Mouse (Mus musculus) hindbrain, embryonic 13.5 days (tissue): ENCODE results near the gene Fstl4. TPM values are rescaled to one million over a fixed set of nuclear protein-coding genes. Genes with fewer than 3 reads are reported as not detected.

ENCODE experiments used
- ATAC-seq: fragments of 200-750 bp; cut with Nextera tagmentation; 2 replicates; pipeline ENCODE4 v1.8.0; 2017; ENCODE audit warnings: moderate TSS enrichment; ENCODE audit not compliant: low FRiP score
- H3K27ac ChIP-seq: fragments of 300-500 bp; sonication (generic); 2 replicates; pipeline ENCODE4 v1.5.1; 2015; ENCODE audit warnings: inconsistent platforms, mild to moderate bottlenecking, moderate library complexity
- H3K27me3 ChIP-seq: fragments of 300-500 bp; sonication (generic); 2 replicates; pipeline ENCODE4 v1.6.1; 2015; ENCODE audit warnings: mild to moderate bottlenecking, inconsistent platforms
- H3K36me3 ChIP-seq: fragments of 300-500 bp; sonication (generic); 2 replicates; pipeline ENCODE4 v1.6.1; 2015; ENCODE audit warnings: mild to moderate bottlenecking, inconsistent platforms
- H3K4me1 ChIP-seq: fragments of 300-500 bp; sonication (generic); replicated peaks from 2 replicates; pipeline ENCODE4 v1.6.1; 2015; ENCODE audit warnings: inconsistent platforms
- H3K4me2 ChIP-seq: fragments of 300-500 bp; sonication (generic); 2 replicates; pipeline ENCODE4 v1.6.1; 2015; ENCODE audit warnings: inconsistent platforms, mild to moderate bottlenecking, moderate library complexity
- H3K4me3 ChIP-seq: fragments of 300-500 bp; sonication (generic); 2 replicates; pipeline ENCODE4 v1.5.1; 2015; ENCODE audit warnings: mild to moderate bottlenecking, inconsistent platforms
- H3K9ac ChIP-seq: fragments of 300-500 bp; sonication (generic); 2 replicates; pipeline ENCODE4 v1.6.1; 2015; ENCODE audit warnings: mild to moderate bottlenecking, inconsistent platforms
- H3K9me3 ChIP-seq: fragments of 300-500 bp; sonication (generic); 2 replicates; pipeline ENCODE4 v1.6.1; 2016; ENCODE audit warnings: inconsistent platforms
- WGBS: fragments of 180-500 bp; shearing (Covaris S2); methylation state at CpG from one replicate; pipeline ENCODE4 v1.1.7; 2015; 5-methylcytosine and 5-hydroxymethylcytosine counted together
- polyA plus RNA-seq: library from polyadenylated mRNA; unstranded; fragments of >200 nt; fragmentation: Nextera tagmentation; extraction: Ambion mirVana; gene quantifications from 2 replicates; pipeline ENCODE4 v1.2.1, GENCODE M21; 2015

Fstl4 gene
- polyA plus RNA-seq, 1 experiment from 2014 or later: 9.4 TPM

- no peaks in the 10 kb centered on the region for H3K9me3 ChIP-seq
- H3K4me2 ChIP-seq: no peak overlapping the region
- 73% methylated on average over 7 of the region's 7 CpGs for WGBS
- no peak overlapping the region for H3K4me3 ChIP-seq
- no peaks in the 10 kb centered on the region for H3K36me3 ChIP-seq
- peaks cover 4% of the 10 kb centered on the region; the same call in 1 of the 2 replicates for H3K4me1 ChIP-seq
- H3K27ac ChIP-seq: no peak overlapping the region
- H3K27me3 ChIP-seq: no peaks in the 10 kb centered on the region
- ATAC-seq: no peak
- no peak overlapping the region for H3K9ac ChIP-seq
These were observed 245.2 kb downstream of the Fstl4 start for GRCm38 (mm10) chr11:53009597-53009996.

DNA sequence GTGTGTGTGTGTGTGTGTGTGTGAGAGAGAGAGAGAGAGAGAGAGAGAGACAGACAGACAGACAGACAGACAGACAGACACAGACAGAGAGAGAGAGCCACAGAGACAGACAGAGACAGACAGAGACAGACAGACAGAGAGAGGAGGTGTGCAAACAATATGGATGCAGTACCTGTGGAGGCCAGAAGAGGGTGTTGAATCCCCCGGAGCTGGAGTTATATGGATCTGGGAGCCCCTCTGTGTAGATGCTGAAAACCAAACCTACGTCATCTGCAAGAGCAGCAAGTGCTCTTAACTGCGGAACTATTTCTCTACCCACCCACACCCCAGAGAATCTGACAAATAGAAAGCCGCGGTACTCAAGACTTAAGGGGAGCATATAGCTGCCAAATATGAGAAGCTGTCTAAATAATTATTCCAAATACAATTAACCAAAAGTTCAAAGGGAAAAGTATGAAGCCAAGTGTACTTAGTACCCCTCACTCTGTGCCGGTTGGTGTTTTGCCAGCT is 247.6 kb downstream of the Fstl4 start:
- ATAC-seq: no peak
- H3K4me2 ChIP-seq: no peak overlapping the region

GRCm38 (mm10) chr11:53013906-53014305 is 249.5 kb downstream of the Fstl4 start:
- Histone ChIP-seq H3K36me3 (no peaks in the 10 kb centered on the region), H3K9ac (no peak overlapping the region), H3K27me3 (no peaks in the 10 kb centered on the region), H3K4me2 (no peak overlapping the region), H3K4me1 (peaks cover 4% of the 10 kb centered on the region; the same call in 1 of the 2 replicates), H3K27ac (no peak overlapping the region), H3K9me3 (no peaks in the 10 kb centered on the region), H3K4me3 (no peak overlapping the region)
- WGBS: 84% methylated on average over 5 of the region's 5 CpGs
- no peak for ATAC-seq

More for the DNA sequence above, 247.6 kb downstream of the Fstl4 start:
- H3K27ac ChIP-seq: no peak overlapping the region
- H3K27me3 ChIP-seq: no peaks in the 10 kb centered on the region
- H3K4me3 ChIP-seq: no peak overlapping the region
- H3K9me3 ChIP-seq: no peaks in the 10 kb centered on the region
- H3K9ac ChIP-seq: no peak overlapping the region
- peaks cover 4% of the 10 kb centered on the region; the same call in 1 of the 2 replicates for H3K4me1 ChIP-seq
- H3K36me3 ChIP-seq: no peaks in the 10 kb centered on the region
- 76% methylated on average over 6 of the region's 6 CpGs for WGBS

DNA sequence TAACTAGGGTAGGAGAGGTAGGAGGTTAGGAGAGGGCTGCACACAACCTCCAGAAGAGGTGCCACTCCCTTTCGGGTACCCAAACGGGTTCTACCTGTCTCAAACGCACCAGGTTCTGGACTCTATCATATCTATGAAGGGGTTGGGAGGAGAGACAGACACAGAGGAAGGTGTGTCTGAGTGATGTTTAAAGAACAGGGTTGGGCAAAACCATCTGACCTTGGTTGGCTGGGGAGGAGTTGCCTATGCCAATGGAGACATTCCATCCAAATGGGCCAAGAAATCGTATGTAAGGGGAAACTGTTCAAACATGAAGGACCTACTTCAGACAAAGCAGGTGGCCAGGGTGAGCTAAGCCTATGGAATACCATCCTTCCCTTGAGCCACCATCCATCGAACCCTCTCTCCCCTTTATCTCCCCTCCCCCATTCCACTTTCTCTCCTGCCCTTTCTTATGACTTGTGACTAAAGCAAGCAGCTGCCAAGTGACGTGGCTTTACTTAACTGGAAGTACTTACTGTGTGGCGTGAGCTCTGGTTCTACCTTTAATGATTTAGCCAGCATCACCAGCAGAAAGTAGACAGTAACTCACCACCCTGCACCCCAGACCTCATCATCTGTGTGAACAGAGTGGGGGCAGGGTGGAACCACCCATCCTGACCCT is 252.1 kb downstream of the Fstl4 start:
- no peaks in the 10 kb centered on the region for H3K9me3 ChIP-seq
- 92% methylated on average over 7 of the region's 7 CpGs for WGBS
- ATAC-seq: no peak

GRCm38 (mm10) chr11:53019509-53019908 is 255.1 kb downstream of the Fstl4 start:
- no peak overlapping the region for H3K9ac ChIP-seq
- H3K27ac ChIP-seq: no peak overlapping the region
- H3K27me3 ChIP-seq: no peaks in the 10 kb centered on the region
- H3K9me3 ChIP-seq: no peaks in the 10 kb centered on the region
- ATAC-seq: no peak
- H3K4me2 ChIP-seq: no peak overlapping the region
- WGBS: 97% methylated on average over 3 of the region's 3 CpGs
- H3K4me3 ChIP-seq: no peak overlapping the region
- no peaks in the 10 kb centered on the region for H3K4me1 ChIP-seq
- no peaks in the 10 kb centered on the region for H3K36me3 ChIP-seq

More for the DNA sequence above, 252.1 kb downstream of the Fstl4 start:
- H3K27me3 ChIP-seq: no peaks in the 10 kb centered on the region
- H3K36me3 ChIP-seq: no peaks in the 10 kb centered on the region
- no peak overlapping the region for H3K4me2 ChIP-seq
- no peak overlapping the region for H3K27ac ChIP-seq
- no peaks in the 10 kb centered on the region for H3K4me1 ChIP-seq
- no peak overlapping the region for H3K4me3 ChIP-seq
- no peak overlapping the region for H3K9ac ChIP-seq

DNA sequence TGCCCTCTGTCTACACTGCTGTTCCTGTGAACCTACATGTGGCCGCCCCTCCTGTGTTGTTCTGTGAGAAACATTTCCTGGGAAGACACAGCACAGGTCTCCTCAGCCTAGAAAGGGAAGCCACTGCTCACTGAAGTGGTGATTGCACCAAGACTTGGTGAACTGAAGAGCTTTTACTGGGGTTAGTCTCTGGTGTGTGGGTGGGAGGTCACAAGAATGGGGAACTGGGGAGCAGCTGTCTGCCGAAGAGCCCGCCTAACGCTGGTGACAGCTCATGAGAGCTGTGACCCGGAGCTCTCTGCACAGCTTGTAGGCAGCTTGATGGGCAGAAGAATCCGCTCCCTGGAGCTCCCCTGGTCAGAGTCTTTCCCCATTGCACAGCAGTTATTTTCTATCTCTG is 260.0 kb downstream of the Fstl4 start:
- H3K36me3 ChIP-seq: no peaks in the 10 kb centered on the region
- no peak overlapping the region for H3K9ac ChIP-seq
- H3K9me3 ChIP-seq: no peaks in the 10 kb centered on the region
- no peak for ATAC-seq
- no peak overlapping the region for H3K4me2 ChIP-seq
- no peaks in the 10 kb centered on the region for H3K27me3 ChIP-seq
- H3K27ac ChIP-seq: no peak overlapping the region
- no peaks in the 10 kb centered on the region for H3K4me1 ChIP-seq
- WGBS: 64% methylated on average over 6 of the region's 6 CpGs
- H3K4me3 ChIP-seq: no peak overlapping the region

GRCm38 (mm10) chr11:53025686-53026085 is 261.3 kb downstream of the Fstl4 start:
- no peak for ATAC-seq
- H3K9me3 ChIP-seq: no peaks in the 10 kb centered on the region
- H3K27ac ChIP-seq: no peak overlapping the region
- no peak overlapping the region for H3K4me3 ChIP-seq
- WGBS: 93% methylated on average over 6 of the region's 6 CpGs
- H3K36me3 ChIP-seq: no peaks in the 10 kb centered on the region
- H3K4me2 ChIP-seq: no peak overlapping the region
- H3K27me3 ChIP-seq: no peaks in the 10 kb centered on the region
- no peaks in the 10 kb centered on the region for H3K4me1 ChIP-seq
- no peak overlapping the region for H3K9ac ChIP-seq

GRCm38 (mm10) chr11:53028421-53029168 is 264.2 kb downstream of the Fstl4 start:
- Histone ChIP-seq H3K36me3 (no peaks in the 10 kb centered on the region), H3K9ac (no peak overlapping the region), H3K4me3 (no peak overlapping the region), H3K9me3 (no peaks in the 10 kb centered on the region), H3K4me2 (no peak overlapping the region), H3K27me3 (peaks cover 4% of the 10 kb centered on the region; the same call in 1 of the 2 replicates), H3K4me1 (peaks cover 4% of the 10 kb centered on the region; the same call in 1 of the 2 replicates), H3K27ac (no peak overlapping the region)
- no peak for ATAC-seq
- 75% methylated on average over 7 of the region's 7 CpGs for WGBS

DNA sequence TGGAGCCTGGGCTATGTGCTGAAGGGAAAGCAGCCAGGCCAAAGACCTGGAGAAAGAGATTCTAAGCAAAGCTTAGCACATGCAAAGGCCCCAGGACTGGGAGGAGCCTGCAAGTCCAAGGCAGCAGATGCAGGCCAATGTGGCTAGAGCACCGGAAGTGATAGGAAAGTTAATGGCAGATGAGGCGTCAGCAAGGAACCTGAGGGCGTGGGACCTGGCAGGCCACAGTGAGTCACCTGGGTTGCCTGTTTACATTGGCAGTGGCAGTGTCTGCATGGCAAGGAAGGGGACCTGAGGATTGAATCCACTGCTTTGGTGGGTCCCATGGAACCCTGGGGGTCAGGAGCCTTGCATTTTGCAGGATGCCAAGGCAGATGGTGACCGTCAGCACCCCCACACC is 267.3 kb downstream of the Fstl4 start:
- peaks cover 11% of the 10 kb centered on the region for H3K4me1 ChIP-seq
- H3K27me3 ChIP-seq: peaks cover 4% of the 10 kb centered on the region; the same call in 1 of the 2 replicates
- no peaks in the 10 kb centered on the region for H3K36me3 ChIP-seq
- no peak overlapping the region for H3K9ac ChIP-seq
- 95% methylated on average over 4 of the region's 4 CpGs for WGBS
- H3K4me3 ChIP-seq: no peak overlapping the region
- no peaks in the 10 kb centered on the region for H3K9me3 ChIP-seq
- H3K27ac ChIP-seq: no peak overlapping the region
- no peak for ATAC-seq
- no peak overlapping the region for H3K4me2 ChIP-seq

- no peak overlapping the region for H3K9ac ChIP-seq
- no peak for ATAC-seq
- no peak overlapping the region for H3K4me3 ChIP-seq
- no peak overlapping the region for H3K27ac ChIP-seq
- 21% methylated on average over 4 of the region's 4 CpGs for WGBS
- no peaks in the 10 kb centered on the region for H3K36me3 ChIP-seq
- H3K9me3 ChIP-seq: no peaks in the 10 kb centered on the region
- H3K4me2 ChIP-seq: no peak overlapping the region
- peaks cover 11% of the 10 kb centered on the region for H3K4me1 ChIP-seq
- peaks cover 4% of the 10 kb centered on the region; the same call in 1 of the 2 replicates for H3K27me3 ChIP-seq
These were observed 267.9 kb downstream of the Fstl4 start for GRCm38 (mm10) chr11:53032336-53032735.

DNA sequence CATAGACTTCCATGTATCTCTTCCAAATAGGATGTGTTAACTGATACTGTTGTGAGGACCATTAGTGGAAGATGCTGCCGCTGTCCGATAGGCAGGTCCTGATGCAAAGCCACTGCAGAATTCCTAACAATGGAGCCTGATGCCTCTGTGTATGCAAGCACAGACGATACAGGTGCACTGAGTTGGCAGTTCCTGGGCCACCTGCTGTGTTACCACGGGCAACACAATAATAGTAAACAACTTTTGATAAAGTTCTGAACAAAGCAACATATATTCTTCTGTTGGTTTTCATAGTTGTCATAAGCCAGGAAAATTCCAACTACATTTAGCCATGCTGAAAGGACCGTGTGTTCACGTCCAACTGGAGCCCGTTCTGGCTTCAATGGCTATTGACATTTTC is 271.0 kb downstream of the Fstl4 start:
- H3K9me3 ChIP-seq: no peaks in the 10 kb centered on the region
- H3K4me2 ChIP-seq: no peak overlapping the region
- peaks cover 11% of the 10 kb centered on the region for H3K4me1 ChIP-seq
- no peak overlapping the region for H3K27ac ChIP-seq
- H3K27me3 ChIP-seq: peaks cover 4% of the 10 kb centered on the region; the same call in 1 of the 2 replicates
- no peaks in the 10 kb centered on the region for H3K36me3 ChIP-seq
- ATAC-seq: no peak
- H3K4me3 ChIP-seq: no peak overlapping the region
- WGBS: 82% methylated on average over 7 of the region's 7 CpGs
- H3K9ac ChIP-seq: no peak overlapping the region

DNA sequence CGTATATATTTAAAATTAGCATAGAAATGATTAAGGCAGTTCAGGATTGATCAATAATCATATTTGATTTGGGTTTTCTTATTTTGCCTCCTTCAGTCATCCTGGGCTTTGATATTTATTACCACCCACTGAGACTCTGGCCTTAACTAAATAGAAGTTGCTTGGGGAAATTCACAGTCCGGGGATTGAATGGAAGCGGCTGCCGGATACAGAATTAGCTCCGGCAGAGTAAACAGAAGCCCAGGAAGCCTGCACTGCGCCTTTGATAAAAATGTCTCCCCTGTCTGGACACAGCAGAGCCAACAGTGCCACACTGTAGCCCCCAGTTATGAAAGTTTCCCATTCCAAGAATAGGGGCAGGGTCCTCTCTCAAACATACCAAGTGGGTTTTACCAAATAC is 282.4 kb downstream of the Fstl4 start:
- peaks cover 33% of the 10 kb centered on the region for H3K4me1 ChIP-seq
- no peak overlapping the region for H3K9ac ChIP-seq
- H3K4me2 ChIP-seq: no peak overlapping the region
- ATAC-seq: no peak
- no peaks in the 10 kb centered on the region for H3K9me3 ChIP-seq
- no peak overlapping the region for H3K27ac ChIP-seq
- no peak overlapping the region for H3K4me3 ChIP-seq
- H3K36me3 ChIP-seq: no peaks in the 10 kb centered on the region
- H3K27me3 ChIP-seq: no peaks in the 10 kb centered on the region
- WGBS: 38% methylated on average over 6 of the region's 6 CpGs
